Mouse (Mus musculus): ENCODE data around the gene Blm. TPM values are rescaled to one million over a fixed set of nuclear protein-coding genes. Genes with fewer than 3 reads are reported as not detected.

Gene Blm
- total and polyA plus RNA-seq, 2 experiments from 2014 or later = 5.5 to 10.4 TPM

DNA sequence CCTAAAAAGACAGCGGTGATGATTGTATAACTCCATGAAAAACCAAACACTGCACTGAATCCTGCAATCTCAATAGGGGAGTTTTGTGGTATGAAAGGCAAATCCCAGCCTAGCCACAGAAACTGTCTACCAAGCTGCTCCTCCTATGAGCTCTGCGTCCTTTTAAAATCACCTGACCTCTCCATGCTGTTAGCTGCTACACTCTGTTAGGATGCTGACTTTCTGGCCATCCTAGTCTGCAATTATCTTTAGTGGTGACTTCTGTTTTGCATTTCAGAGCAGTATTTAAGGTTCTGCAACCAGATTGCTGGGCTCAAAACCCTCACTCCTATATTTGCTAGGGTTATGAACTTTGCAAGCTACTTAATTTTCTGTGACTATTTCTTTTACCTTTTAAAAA, 44.6 kb downstream of the Blm start:
- no peak for ATAC-seq
- H3K4me1 ChIP-seq (ENCODE audit: insufficient read depth) = no peaks in the 10 kb centered on the region
- no peak overlapping the region for H3K9ac ChIP-seq
- DNase-seq = no peak
- peaks cover 13% of the 10 kb centered on the region for H3K36me3 ChIP-seq (ENCODE audit: insufficient read depth)
- H3K4me2 ChIP-seq (ENCODE audit: low read depth) = no peak overlapping the region
- no peak overlapping the region for H3K27ac ChIP-seq (ENCODE audit: low read depth, low read length)
- H3K27me3 ChIP-seq (ENCODE audit: insufficient read depth, low read length) = no peaks in the 10 kb centered on the region
- H3K4me3 ChIP-seq (ENCODE audit: low read depth, low read length) = no peak overlapping the region
- TF ChIP-seq CTCF (IDR thresholded peaks at IDR 0.05; ENCODE audit: low read depth) = no peak
- 98% methylated on average over 2 of the region's 2 CpGs for WGBS
- H3K9me3 ChIP-seq (ENCODE audit: low read length) = no peaks in the 10 kb centered on the region

- WGBS = 69% methylated on average over 1 of the region's 1 CpGs
- no peak for TF ChIP-seq CTCF (IDR thresholded peaks at IDR 0.05; ENCODE audit: low read depth)
Observed at GRCm38 (mm10) chr7:80489445-80489844, 45.5 kb downstream of the Blm start.

DNA sequence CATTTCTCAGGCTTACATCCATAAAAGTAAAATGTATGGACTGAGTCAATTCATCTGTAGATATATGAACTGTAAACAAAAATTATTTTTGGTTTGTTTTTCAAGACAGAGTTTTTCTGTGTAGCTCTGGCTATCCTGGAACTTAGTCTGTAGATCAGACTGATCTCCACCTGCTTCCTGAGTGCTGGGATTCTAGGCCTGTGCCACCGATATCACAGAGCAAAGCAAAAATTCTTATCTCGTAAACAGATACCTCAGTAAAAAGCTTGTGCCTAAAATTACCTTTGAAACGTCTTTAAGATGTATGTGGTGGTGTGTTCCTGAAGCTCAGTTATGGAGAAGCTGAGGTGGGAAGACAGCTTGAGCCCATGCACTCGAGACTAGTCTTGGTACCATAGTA, 47.7 kb downstream of the Blm start:
- ATAC-seq (no peak), DNase-seq (no peak)
- TF ChIP-seq CTCF (IDR thresholded peaks at IDR 0.05; ENCODE audit: low read depth) = no peak
- H3K36me3 ChIP-seq (ENCODE audit: insufficient read depth) = no peaks in the 10 kb centered on the region
- 90% methylated on average over 4 of the region's 4 CpGs for WGBS
- no peak overlapping the region for H3K27ac ChIP-seq (ENCODE audit: low read depth, low read length)
- H3K9ac ChIP-seq = no peak overlapping the region
- H3K4me1 ChIP-seq (ENCODE audit: insufficient read depth) = no peaks in the 10 kb centered on the region
- H3K27me3 ChIP-seq (ENCODE audit: insufficient read depth, low read length) = no peaks in the 10 kb centered on the region
- no peak overlapping the region for H3K4me2 ChIP-seq (ENCODE audit: low read depth)
- H3K9me3 ChIP-seq (ENCODE audit: low read length) = no peaks in the 10 kb centered on the region
- no peak overlapping the region for H3K4me3 ChIP-seq (ENCODE audit: low read depth, low read length)

More at GRCm38 (mm10) chr7:80489445-80489844, 45.5 kb downstream of the Blm start:
- Histone ChIP-seq H3K9ac (no peak overlapping the region), H3K27ac (ENCODE audit: low read depth, low read length) (no peak overlapping the region), H3K4me1 (ENCODE audit: insufficient read depth) (no peaks in the 10 kb centered on the region), H3K27me3 (ENCODE audit: insufficient read depth, low read length) (no peaks in the 10 kb centered on the region), H3K4me3 (ENCODE audit: low read depth, low read length) (no peak overlapping the region), H3K36me3 (ENCODE audit: insufficient read depth) (peaks cover 10% of the 10 kb centered on the region), H3K9me3 (ENCODE audit: low read length) (no peaks in the 10 kb centered on the region), H3K4me2 (ENCODE audit: low read depth) (no peak overlapping the region)
- ATAC-seq = no peak
- no peak for DNase-seq

DNA sequence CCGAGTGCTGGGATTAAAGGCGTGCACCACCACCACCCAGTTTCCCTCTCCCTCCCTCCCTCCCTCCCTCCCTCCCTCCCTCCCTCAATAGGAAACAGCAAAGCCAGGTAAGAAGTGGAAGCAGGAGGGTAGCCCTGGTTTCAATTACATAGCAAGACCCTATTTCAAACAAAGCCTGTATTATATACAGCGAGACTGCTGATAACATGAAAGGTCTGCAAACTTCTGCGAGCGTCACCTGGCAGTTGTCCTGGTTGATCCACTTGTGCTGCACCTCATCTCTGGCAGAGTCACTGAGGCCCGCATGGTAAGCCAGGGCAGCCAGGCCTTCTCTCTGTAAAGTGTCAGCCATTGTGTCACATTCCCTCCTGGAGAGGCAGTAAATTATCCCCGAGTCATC, 54.8 kb downstream of the Blm start:
- H3K4me1 ChIP-seq (ENCODE audit: insufficient read depth) = no peaks in the 10 kb centered on the region
- no peak for TF ChIP-seq CTCF (IDR thresholded peaks at IDR 0.05; ENCODE audit: low read depth)
- H3K27me3 ChIP-seq (ENCODE audit: insufficient read depth, low read length) = no peaks in the 10 kb centered on the region
- ATAC-seq (no peak), DNase-seq (no peak)
- no peaks in the 10 kb centered on the region; the same call in 1 of the 2 replicates for H3K36me3 ChIP-seq (ENCODE audit: insufficient read depth)
- H3K4me2 ChIP-seq (ENCODE audit: low read depth) = no peak overlapping the region
- H3K27ac ChIP-seq (ENCODE audit: low read depth, low read length) = no peak overlapping the region
- 78% methylated on average over 7 of the region's 7 CpGs for WGBS
- H3K9ac ChIP-seq = no peak overlapping the region
- H3K4me3 ChIP-seq (ENCODE audit: low read depth, low read length) = no peak overlapping the region
- H3K9me3 ChIP-seq (ENCODE audit: low read length) = no peaks in the 10 kb centered on the region

- WGBS = 94% methylated on average over 7 of the region's 7 CpGs
- no peak overlapping the region for H3K4me2 ChIP-seq (ENCODE audit: low read depth)
- no peaks in the 10 kb centered on the region for H3K9me3 ChIP-seq (ENCODE audit: low read length)
- no peaks in the 10 kb centered on the region for H3K27me3 ChIP-seq (ENCODE audit: insufficient read depth, low read length)
- no peak for TF ChIP-seq CTCF (IDR thresholded peaks at IDR 0.05; ENCODE audit: low read depth)
- H3K4me3 ChIP-seq (ENCODE audit: low read depth, low read length) = no peak overlapping the region
- H3K36me3 ChIP-seq (ENCODE audit: insufficient read depth) = 0 out of 2 replicates have a peak, but pooled peaks cover 3% of the 10 kb centered on the region
- DNase-seq (no peak), ATAC-seq (no peak)
- no peaks in the 10 kb centered on the region for H3K4me1 ChIP-seq (ENCODE audit: insufficient read depth)
- no peak overlapping the region for H3K27ac ChIP-seq (ENCODE audit: low read depth, low read length)
- H3K9ac ChIP-seq = no peak overlapping the region
Observed at GRCm38 (mm10) chr7:80473837-80474236, 61.1 kb downstream of the Blm start.

- Histone ChIP-seq H3K4me1 (ENCODE audit: insufficient read depth) (no peaks in the 10 kb centered on the region), H3K27ac (ENCODE audit: low read depth, low read length) (no peak overlapping the region), H3K4me3 (ENCODE audit: low read depth, low read length) (no peak overlapping the region), H3K4me2 (ENCODE audit: low read depth) (no peak overlapping the region), H3K27me3 (ENCODE audit: insufficient read depth, low read length) (no peaks in the 10 kb centered on the region), H3K9ac (no peak overlapping the region), H3K9me3 (ENCODE audit: low read length) (no peaks in the 10 kb centered on the region), H3K36me3 (ENCODE audit: insufficient read depth) (peaks cover 8% of the 10 kb centered on the region; the same call in 1 of the 2 replicates)
- DNase-seq = no peak
- no peak for TF ChIP-seq CTCF (IDR thresholded peaks at IDR 0.05; ENCODE audit: low read depth)
- no peak for ATAC-seq
- WGBS = 92% methylated on average over 2 of the region's 2 CpGs
Observed at GRCm38 (mm10) chr7:80468851-80469250, 66.1 kb downstream of the Blm start.

DNA sequence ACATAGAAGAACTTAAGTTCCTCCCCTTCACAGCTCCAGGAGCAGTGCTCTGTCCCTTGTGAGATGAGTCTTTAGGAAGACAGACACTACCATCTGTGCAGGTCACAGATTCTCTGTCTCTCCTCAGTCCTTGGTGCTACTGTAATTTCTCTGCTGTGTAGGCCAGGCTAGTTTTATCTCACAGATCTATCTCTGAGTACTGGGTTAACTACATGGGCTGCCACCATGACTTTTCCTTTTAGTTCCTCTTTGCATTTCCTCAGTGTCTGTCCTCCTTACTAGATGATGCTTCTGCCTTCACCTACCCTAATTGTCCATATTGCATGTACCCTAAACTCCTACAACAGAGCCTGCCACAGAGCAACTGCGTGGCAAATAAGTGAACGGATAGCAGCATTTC, 67.6 kb downstream of the Blm start:
- Histone ChIP-seq H3K4me2 (ENCODE audit: low read depth) (no peak overlapping the region), H3K4me1 (ENCODE audit: insufficient read depth) (no peaks in the 10 kb centered on the region), H3K9me3 (ENCODE audit: low read length) (no peaks in the 10 kb centered on the region), H3K27me3 (ENCODE audit: insufficient read depth, low read length) (no peaks in the 10 kb centered on the region), H3K9ac (no peak overlapping the region), H3K36me3 (ENCODE audit: insufficient read depth) (peaks cover 8% of the 10 kb centered on the region; the same call in 1 of the 2 replicates), H3K27ac (ENCODE audit: low read depth, low read length) (no peak overlapping the region), H3K4me3 (ENCODE audit: low read depth, low read length) (no peak overlapping the region)
- 97% methylated on average over 2 of the region's 2 CpGs for WGBS
- ATAC-seq = no peak
- no peak for DNase-seq
- no peak for TF ChIP-seq CTCF (IDR thresholded peaks at IDR 0.05; ENCODE audit: low read depth)
